Mouse (Mus musculus): ENCODE measurements around the gene Nhlh2. TPM values are rescaled to one million over a fixed set of nuclear protein-coding genes. Genes with fewer than 3 reads are reported as not detected.

The Nhlh2 gene
- total and polyA plus RNA-seq, 3 experiments: under 0.01 TPM; not detected in 2

- Histone ChIP-seq H3K36me3 (replicated peaks) (no peaks in the 10 kb centered on the region), H3K9me3 (replicated peaks) (no peaks in the 10 kb centered on the region), H3K4me1 (ENCODE audit: insufficient read depth, low read depth, low read length) (no peaks in the 10 kb centered on the region), H3K4me3 (ENCODE audit: low read depth, low read length) (no peak overlapping the region), H3K27me3 (ENCODE audit: insufficient read depth, low read length) (peaks cover 12% of the 10 kb centered on the region)
- DNase-seq (ENCODE audit: low spot score): no peak
- no peak for ATAC-seq (ENCODE audit: extremely low read depth, insufficient number of reproducible peaks, low FRiP score, poor library complexity, severe bottlenecking)
- TF ChIP-seq GATA2 (IDR thresholded peaks at IDR 0.05; ENCODE audit: borderline replicate concordance, low read depth, low read length) (no peak), GATA1 (IDR thresholded peaks at IDR 0.05; ENCODE audit: borderline replicate concordance, low read length) (no peak), CTCF (IDR thresholded peaks at IDR 0.05; ENCODE audit: low read depth, low read length) (no peak), POLR2AphosphoS5 (IDR thresholded peaks at IDR 0.05; ENCODE audit: insufficient replicate concordance, low read depth, low read length) (no peak), TAL1 (conservative IDR thresholded peaks at IDR 0.05; ENCODE audit: low read depth, low read length) (no peak)
Measured at GRCm38 (mm10) chr3:102041632-102042031, 31.8 kb downstream of the Nhlh2 start.

GRCm38 (mm10) chr3:102045071-102045470 is 35.2 kb downstream of the Nhlh2 start:
- Histone ChIP-seq H3K4me3 (ENCODE audit: low read depth, low read length) (no peak overlapping the region), H3K36me3 (replicated peaks) (no peaks in the 10 kb centered on the region), H3K9me3 (replicated peaks) (no peaks in the 10 kb centered on the region), H3K27me3 (ENCODE audit: insufficient read depth, low read length) (peaks cover 4% of the 10 kb centered on the region; the same call in 1 of the 2 replicates), H3K4me1 (ENCODE audit: insufficient read depth, low read depth, low read length) (no peaks in the 10 kb centered on the region)
- DNase-seq (ENCODE audit: low spot score) (no peak), ATAC-seq (ENCODE audit: extremely low read depth, insufficient number of reproducible peaks, low FRiP score, poor library complexity, severe bottlenecking) (no peak)
- TF ChIP-seq TAL1 (conservative IDR thresholded peaks at IDR 0.05; ENCODE audit: low read depth, low read length) (no peak), GATA2 (IDR thresholded peaks at IDR 0.05; ENCODE audit: borderline replicate concordance, low read depth, low read length) (no peak), GATA1 (IDR thresholded peaks at IDR 0.05; ENCODE audit: borderline replicate concordance, low read length) (no peak), POLR2AphosphoS5 (IDR thresholded peaks at IDR 0.05; ENCODE audit: insufficient replicate concordance, low read depth, low read length) (no peak), CTCF (IDR thresholded peaks at IDR 0.05; ENCODE audit: low read depth, low read length) (no peak)

- no peak for DNase-seq (ENCODE audit: low spot score)
Measured at GRCm38 (mm10) chr3:102047532-102047931, 37.7 kb downstream of the Nhlh2 start.

GRCm38 (mm10) chr3:102049207-102050104 is 39.6 kb downstream of the Nhlh2 start:
- Histone ChIP-seq H3K4me1 (ENCODE audit: insufficient read depth, low read depth, low read length) (no peaks in the 10 kb centered on the region), H3K4me3 (ENCODE audit: low read depth, low read length) (no peak overlapping the region), H3K36me3 (replicated peaks) (no peaks in the 10 kb centered on the region), H3K27me3 (ENCODE audit: insufficient read depth, low read length) (peaks cover 2% of the 10 kb centered on the region; the same call in 1 of the 2 replicates), H3K9me3 (replicated peaks) (no peaks in the 10 kb centered on the region)
- ATAC-seq (ENCODE audit: extremely low read depth, insufficient number of reproducible peaks, low FRiP score, poor library complexity, severe bottlenecking): no peak
- DNase-seq (ENCODE audit: low spot score): no peak
- no peak for TF ChIP-seq POLR2AphosphoS5 (IDR thresholded peaks at IDR 0.05; ENCODE audit: insufficient replicate concordance, low read depth, low read length)
- no peak for TF ChIP-seq GATA2 (IDR thresholded peaks at IDR 0.05; ENCODE audit: borderline replicate concordance, low read depth, low read length)
- no peak for TF ChIP-seq TAL1 (conservative IDR thresholded peaks at IDR 0.05; ENCODE audit: low read depth, low read length)
- no peak for TF ChIP-seq CTCF (IDR thresholded peaks at IDR 0.05; ENCODE audit: low read depth, low read length)
- TF ChIP-seq GATA1 (IDR thresholded peaks at IDR 0.05; ENCODE audit: borderline replicate concordance, low read length): no peak

More at GRCm38 (mm10) chr3:102047532-102047931, 37.7 kb downstream of the Nhlh2 start:
- Histone ChIP-seq H3K4me3 (ENCODE audit: low read depth, low read length) (no peak overlapping the region), H3K4me1 (ENCODE audit: insufficient read depth, low read depth, low read length) (no peaks in the 10 kb centered on the region), H3K36me3 (replicated peaks) (no peaks in the 10 kb centered on the region), H3K9me3 (replicated peaks) (no peaks in the 10 kb centered on the region), H3K27me3 (ENCODE audit: insufficient read depth, low read length) (peaks cover 4% of the 10 kb centered on the region; the same call in 1 of the 2 replicates)
- ATAC-seq (ENCODE audit: extremely low read depth, insufficient number of reproducible peaks, low FRiP score, poor library complexity, severe bottlenecking): no peak
- TF ChIP-seq TAL1 (conservative IDR thresholded peaks at IDR 0.05; ENCODE audit: low read depth, low read length) (no peak), GATA1 (IDR thresholded peaks at IDR 0.05; ENCODE audit: borderline replicate concordance, low read length) (no peak), GATA2 (IDR thresholded peaks at IDR 0.05; ENCODE audit: borderline replicate concordance, low read depth, low read length) (no peak), CTCF (IDR thresholded peaks at IDR 0.05; ENCODE audit: low read depth, low read length) (no peak), POLR2AphosphoS5 (IDR thresholded peaks at IDR 0.05; ENCODE audit: insufficient replicate concordance, low read depth, low read length) (no peak)

- peaks cover 2% of the 10 kb centered on the region; the same call in 1 of the 2 replicates for H3K27me3 ChIP-seq (ENCODE audit: insufficient read depth, low read length)
- no peaks in the 10 kb centered on the region for H3K4me1 ChIP-seq (ENCODE audit: insufficient read depth, low read depth, low read length)
- TF ChIP-seq GATA1 (IDR thresholded peaks at IDR 0.05; ENCODE audit: borderline replicate concordance, low read length): no peak
- TF ChIP-seq POLR2AphosphoS5 (IDR thresholded peaks at IDR 0.05; ENCODE audit: insufficient replicate concordance, low read depth, low read length): no peak
- no peak overlapping the region for H3K4me3 ChIP-seq (ENCODE audit: low read depth, low read length)
- ATAC-seq (ENCODE audit: extremely low read depth, insufficient number of reproducible peaks, low FRiP score, poor library complexity, severe bottlenecking): no peak
- no peaks in the 10 kb centered on the region for H3K36me3 ChIP-seq (replicated peaks)
- DNase-seq (ENCODE audit: low spot score): no peak
- no peaks in the 10 kb centered on the region for H3K9me3 ChIP-seq (replicated peaks)
Measured at GRCm38 (mm10) chr3:102052036-102052435, 42.2 kb downstream of the Nhlh2 start.

GRCm38 (mm10) chr3:102053293-102053692 is 43.4 kb downstream of the Nhlh2 start:
- H3K36me3 ChIP-seq (replicated peaks): no peaks in the 10 kb centered on the region
- H3K27me3 ChIP-seq (ENCODE audit: insufficient read depth, low read length): peaks cover 2% of the 10 kb centered on the region; the same call in 1 of the 2 replicates
- H3K9me3 ChIP-seq (replicated peaks): no peaks in the 10 kb centered on the region
- H3K4me3 ChIP-seq (ENCODE audit: low read depth, low read length): no peak overlapping the region
- ATAC-seq (ENCODE audit: extremely low read depth, insufficient number of reproducible peaks, low FRiP score, poor library complexity, severe bottlenecking) (no peak), DNase-seq (ENCODE audit: low spot score) (no peak)
- TF ChIP-seq GATA2 (IDR thresholded peaks at IDR 0.05; ENCODE audit: borderline replicate concordance, low read depth, low read length) (no peak), GATA1 (IDR thresholded peaks at IDR 0.05; ENCODE audit: borderline replicate concordance, low read length) (no peak), TAL1 (conservative IDR thresholded peaks at IDR 0.05; ENCODE audit: low read depth, low read length) (no peak), CTCF (IDR thresholded peaks at IDR 0.05; ENCODE audit: low read depth, low read length) (no peak), POLR2AphosphoS5 (IDR thresholded peaks at IDR 0.05; ENCODE audit: insufficient replicate concordance, low read depth, low read length) (no peak)
- H3K4me1 ChIP-seq (ENCODE audit: insufficient read depth, low read depth, low read length): no peaks in the 10 kb centered on the region

Data from G1E (cell line).